Mouse (Mus musculus): ENCODE results near the gene Lrrc8d.

- TF ChIP-seq POLR2A (IDR thresholded peaks at IDR 0.05; ENCODE audit: control insufficient read depth in 1 of 2, insufficient read depth in 1 of 2, low read depth in 1 of 2, low read length in 2 of 2, poor library complexity in 1 of 2) (no peak), KAT2A (conservative IDR thresholded peaks at IDR 0.05; ENCODE audit: low read depth, low read length) (no peak), BHLHE40 (IDR thresholded peaks at IDR 0.05; ENCODE audit: borderline replicate concordance, low read depth, low read length) (no peak), POLR2AphosphoS2 (IDR thresholded peaks at IDR 0.05; ENCODE audit: low read length) (no peak), CTCF (IDR thresholded peaks at IDR 0.05 in 2 of 3, conservative IDR thresholded peaks at IDR 0.05 in 1 of 3; ENCODE audit: control insufficient read depth in 1 of 3, insufficient read depth in 1 of 3, low read depth in 2 of 3, low read length in 3 of 3, poor library complexity in 1 of 3, severe bottlenecking in 1 of 3) (no peak), GATA1 (IDR thresholded peaks at IDR 0.05; ENCODE audit: low read depth, low read length) (no peak), NELFE (IDR thresholded peaks at IDR 0.05; ENCODE audit: low read depth, low read length) (no peak)
Measured at GRCm38 (mm10) chr5:105829008-105829586, 129.3 kb downstream of the Lrrc8d start.

Measured in MEL (cell line).